Mouse (Mus musculus) kidney, postnatal 4 days (tissue): Measurements from ENCODE around the gene Tsc22d2.
A peak's percentile ranks its signal among the peaks of the same experiment; 100 is the strongest.

Experiments used
- DNase-seq, 2 experiments: peaks; one replicate each; pipeline ENCODE4 v3.0.0; 2021; ENCODE audit warnings: mixed read lengths in 2 of 2

The Tsc22d2 gene

GRCm38 (mm10) chr3:58414234-58414938 is at the start of gene Tsc22d2:
Gene Tsc22d2 (plus strand): TSS chr3:58414715.
- DNase-seq: peak; percentile 99

- DNase-seq: no peak
Measured at GRCm38 (mm10) chr3:58366756-58367155, 47.8 kb upstream of the Tsc22d2 start.

- DNase-seq: no peak
Measured at GRCm38 (mm10) chr3:58370811-58371210, 43.7 kb upstream of the Tsc22d2 start.

GRCm38 (mm10) chr3:58372066-58372904 is 42.2 kb upstream of the Tsc22d2 start:
- peak; percentile 55 to 79 for DNase-seq

- peak in 1 of 2 experiments; percentile 8 for DNase-seq
Measured at GRCm38 (mm10) chr3:58372905-58373208, 41.7 kb upstream of the Tsc22d2 start.

GRCm38 (mm10) chr3:58374281-58374680 is 40.2 kb upstream of the Tsc22d2 start:
- no peak for DNase-seq

- DNase-seq: no peak
Measured at GRCm38 (mm10) chr3:58376713-58377112, 37.8 kb upstream of the Tsc22d2 start.

- peak; percentile 29 to 50 for DNase-seq
Measured at GRCm38 (mm10) chr3:58377589-58378134, 36.9 kb upstream of the Tsc22d2 start.

- no peak for DNase-seq
Measured at GRCm38 (mm10) chr3:58382676-58383075, 31.8 kb upstream of the Tsc22d2 start.

GRCm38 (mm10) chr3:58385060-58385459 is 29.5 kb upstream of the Tsc22d2 start:
- DNase-seq: no peak

- no peak for DNase-seq
Measured at GRCm38 (mm10) chr3:58388731-58389130, 25.8 kb upstream of the Tsc22d2 start.

- no peak for DNase-seq
Measured at GRCm38 (mm10) chr3:58398541-58398940, 16.0 kb upstream of the Tsc22d2 start.

GRCm38 (mm10) chr3:58399931-58400330 is 14.6 kb upstream of the Tsc22d2 start:
- no peak for DNase-seq

- DNase-seq: no peak
Measured at GRCm38 (mm10) chr3:58411669-58412068, 2.8 kb upstream of the Tsc22d2 start.

GRCm38 (mm10) chr3:58413671-58414070 is 844 bp upstream of the Tsc22d2 start:
- DNase-seq: no peak

GRCm38 (mm10) chr3:58414986-58415883 is 720 bp downstream of the Tsc22d2 start:
- DNase-seq: peak; percentile 81 to 88

GRCm38 (mm10) chr3:58415884-58416725 is 1.6 kb downstream of the Tsc22d2 start:
- DNase-seq: peak; percentile 83 to 89

GRCm38 (mm10) chr3:58416726-58417437 is 2.4 kb downstream of the Tsc22d2 start:
- DNase-seq: peak in 1 of 2 experiments; percentile 75

- no peak for DNase-seq
Measured at GRCm38 (mm10) chr3:58418724-58419705, 4.5 kb downstream of the Tsc22d2 start.

GRCm38 (mm10) chr3:58428861-58429260 is 14.3 kb downstream of the Tsc22d2 start:
- DNase-seq: no peak
